Mouse (Mus musculus): Measurements from ENCODE around the gene Psma6. TPM values are rescaled to one million over a fixed set of nuclear protein-coding genes. Genes with fewer than 3 reads are reported as not detected.

The Psma6 gene
- polyA plus RNA-seq, 1 experiment from 2014 or later = 434 TPM

Other genes with a start within 250 kb of the Psma6 start
- gene Srp54b, start 229.1 kb upstream of the Psma6 start, polyA plus RNA-seq (2016; fragmentation: Nextera tagmentation; extraction: Ambion mirVana) = 54.6 and 61.7 TPM in 2 replicates
- gene 1700047I17Rik2, start 184.6 kb upstream of the Psma6 start, polyA plus RNA-seq (2016; fragmentation: Nextera tagmentation; extraction: Ambion mirVana) = 1.4 TPM in 1 of 2 replicates, not detected in the other
- gene Srp54c, start 154.1 kb upstream of the Psma6 start, polyA plus RNA-seq (2016; fragmentation: Nextera tagmentation; extraction: Ambion mirVana) = 69.2 and 77.7 TPM in 2 replicates
- 13.6 and 14.1 TPM in 2 replicates for gene 1110008L16Rik, start 84.6 kb upstream of the Psma6 start, polyA plus RNA-seq (2016; fragmentation: Nextera tagmentation; extraction: Ambion mirVana)
- 28.2 and 29.0 TPM in 2 replicates for gene Ppp2r3c, start 81.2 kb upstream of the Psma6 start, polyA plus RNA-seq (2016; fragmentation: Nextera tagmentation; extraction: Ambion mirVana)
- 35.7 and 40.4 TPM in 2 replicates for gene Nfkbia, start 108.4 kb downstream of the Psma6 start, polyA plus RNA-seq (2016; fragmentation: Nextera tagmentation; extraction: Ambion mirVana)
- gene Aldoart2, start 181.0 kb downstream of the Psma6 start, polyA plus RNA-seq (2016; fragmentation: Nextera tagmentation; extraction: Ambion mirVana) = not detected in 2 replicates
- 0.34 and 1.2 TPM in 2 replicates for gene Insm2, start 215.2 kb downstream of the Psma6 start, polyA plus RNA-seq (2016; fragmentation: Nextera tagmentation; extraction: Ambion mirVana)

Measured in midbrain, embryonic 12.5 days (tissue).